Mouse (Mus musculus) erythroid progenitor cell, adult 5-6 weeks (primary cell): ENCODE data around the gene Gm21887. TPM values are rescaled to one million over a fixed set of nuclear protein-coding genes. Genes with fewer than 3 reads are reported as not detected.
A peak's percentile ranks its signal among the peaks of the same experiment; 100 is the strongest.
"Not testable (repeated sequence)": the region's sequence is repeated elsewhere in the genome, so short reads cannot be mapped to it uniquely, and the experiment has no call there.

Experiments used
- ATAC-seq: replicated peaks from 2 replicates; pipeline ENCODE4 v1.8.0; 2016; ENCODE audit warnings: moderate number of reproducible peaks, mild to moderate bottlenecking, moderate TSS enrichment, inconsistent platforms; ENCODE audit not compliant: poor library complexity, low FRiP score, severe bottlenecking
- total RNA-seq, 2 experiments: library from RNA; stranded (forward) in 1 of 2; stranded (reverse) in 1 of 2; fragments of 150-400 nt in 1 of 2; fragments of 186-747, 209-891 nt in 1 of 2; gene quantifications; 2 replicates each; pipeline versions ENCODE4 v1.2.3 to v1.2.4; 2015 to 2017; ENCODE audit warnings: low replicate concordance in 2 of 2

The Gm21887 gene
- total RNA-seq, 2 experiments from 2014 or later = 47.4 to 67.6 TPM

DNA sequence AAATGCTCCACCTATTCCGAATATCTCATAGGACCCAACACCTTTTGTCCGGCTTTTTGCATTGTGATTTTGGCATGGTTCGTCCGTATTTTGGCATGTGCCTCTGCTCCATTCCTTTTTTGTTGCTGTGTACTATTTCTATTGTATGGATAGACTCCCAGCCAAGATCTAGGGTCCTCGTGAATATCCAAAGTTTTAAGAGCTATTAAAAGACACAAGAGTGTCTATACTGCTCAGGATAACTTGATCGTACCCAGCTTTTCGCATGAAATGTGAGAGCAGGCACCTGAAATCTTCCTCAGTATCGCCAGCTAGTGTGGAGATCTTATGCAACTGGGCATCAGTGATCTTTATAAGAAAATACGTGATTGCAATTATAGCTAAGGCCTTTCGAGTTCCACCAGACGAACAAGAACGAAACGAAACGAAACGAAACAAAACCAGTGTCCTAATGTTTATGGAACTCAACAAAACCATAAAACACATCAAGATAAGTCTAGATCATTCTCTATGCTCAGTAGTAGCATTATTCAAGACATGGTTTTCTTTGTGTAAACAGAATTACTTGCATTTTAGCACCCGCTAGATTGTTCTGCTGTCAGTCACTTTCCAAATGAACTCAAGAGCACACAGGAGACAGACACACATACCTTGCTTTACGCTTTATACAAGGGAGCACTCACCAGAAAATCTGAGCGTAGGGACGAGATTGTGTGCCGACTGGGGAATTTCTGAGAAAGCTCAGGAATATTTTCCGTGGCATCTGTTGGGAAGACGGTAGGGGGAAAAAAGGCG, 26.7 kb upstream of the Gm21887 start:
- ATAC-seq = not testable (repeated sequence)

DNA sequence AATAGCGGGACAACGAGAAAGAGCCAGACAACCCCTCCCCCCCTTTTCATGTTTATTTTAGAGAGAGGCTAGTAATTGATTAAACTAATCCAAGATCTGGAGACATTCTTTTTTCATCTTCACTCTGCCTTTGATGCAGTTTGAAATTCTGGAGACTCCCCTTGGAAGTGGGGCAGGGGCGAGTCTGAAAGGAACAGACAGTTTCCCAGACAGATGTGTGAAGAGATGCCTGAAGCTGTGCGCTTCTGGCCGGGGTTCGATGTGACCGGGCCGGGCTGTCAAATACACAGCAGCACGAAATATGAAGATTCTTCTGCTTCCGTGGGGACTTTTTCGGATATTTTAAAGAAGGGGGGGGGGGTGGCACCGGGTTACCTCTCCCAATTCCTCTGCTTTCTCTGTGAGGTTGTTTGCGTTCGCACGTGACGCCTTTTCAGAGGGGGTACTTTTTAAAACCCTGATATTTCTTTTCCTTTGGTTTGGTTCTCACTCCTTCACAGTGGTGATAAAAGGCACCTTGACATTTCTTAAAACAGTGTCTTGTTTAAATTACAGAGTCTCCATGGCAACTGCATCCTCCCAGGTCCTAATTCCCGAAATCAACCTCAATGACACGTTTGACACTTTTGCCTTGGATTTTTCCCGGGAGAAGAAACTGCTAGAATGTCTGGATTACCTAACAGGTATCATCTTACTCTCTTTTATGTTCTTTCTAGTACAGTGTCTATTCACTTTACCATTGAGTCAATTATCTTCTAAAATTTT, 25.9 kb upstream of the Gm21887 start:
- ATAC-seq = not testable (repeated sequence)

DNA sequence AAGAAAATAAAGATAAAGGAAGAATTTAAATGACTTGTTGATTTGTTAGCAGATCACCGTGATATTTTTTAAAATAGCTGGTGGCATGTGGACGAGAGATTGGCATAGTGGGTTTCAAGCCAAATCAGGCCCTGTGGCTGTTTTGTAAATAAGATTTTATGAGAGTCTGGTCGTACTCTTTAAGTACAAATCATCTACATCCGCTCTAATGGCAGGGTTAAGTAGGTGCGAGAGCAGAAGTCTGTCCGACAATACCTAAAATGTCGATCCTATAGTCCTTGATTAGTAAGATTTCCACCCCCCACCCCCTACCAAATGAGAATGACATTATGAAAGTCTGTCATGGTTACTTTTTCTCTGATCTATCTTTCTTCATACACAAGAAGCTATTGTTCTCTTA, 25.1 kb upstream of the Gm21887 start:
- not testable (repeated sequence) for ATAC-seq

DNA sequence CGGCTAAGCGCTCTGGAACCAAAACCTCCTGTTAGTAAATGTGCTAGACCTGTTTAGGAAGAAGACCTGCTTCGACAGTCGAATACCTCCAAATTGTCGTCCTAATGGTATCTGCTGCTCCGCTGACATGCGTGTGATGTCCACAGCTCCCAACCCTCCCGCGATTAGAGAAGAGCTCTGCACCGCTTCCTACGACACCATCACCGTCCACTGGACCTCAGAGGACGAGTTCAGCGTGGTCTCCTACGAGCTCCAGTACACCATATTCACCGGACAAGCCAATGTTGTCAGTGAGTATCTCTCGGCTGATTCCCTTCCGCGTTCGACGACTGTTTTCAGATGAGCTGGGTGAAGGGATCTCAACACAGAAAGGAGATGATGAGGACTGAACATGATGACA, 24.6 kb upstream of the Gm21887 start:
- ATAC-seq = not testable (repeated sequence)

DNA sequence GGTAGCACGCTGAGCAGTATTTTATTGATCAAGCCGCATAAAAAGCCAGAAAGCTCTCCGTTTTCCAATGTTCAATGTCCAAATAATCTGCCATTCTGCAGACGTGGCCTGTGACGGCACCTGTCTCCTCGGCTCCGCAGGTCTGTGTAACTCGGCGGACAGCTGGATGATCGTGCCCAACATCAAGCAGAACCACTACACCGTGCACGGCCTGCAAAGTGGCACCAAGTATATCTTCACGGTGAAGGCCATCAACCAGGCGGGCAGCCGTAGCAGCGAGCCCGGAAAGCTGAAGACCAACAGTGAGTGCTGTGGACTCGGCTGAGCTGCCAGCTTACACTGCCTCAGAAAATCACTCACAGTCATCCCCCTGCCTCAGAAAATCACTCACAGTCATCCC, 23.7 kb upstream of the Gm21887 start:
- ATAC-seq = not testable (repeated sequence)

DNA sequence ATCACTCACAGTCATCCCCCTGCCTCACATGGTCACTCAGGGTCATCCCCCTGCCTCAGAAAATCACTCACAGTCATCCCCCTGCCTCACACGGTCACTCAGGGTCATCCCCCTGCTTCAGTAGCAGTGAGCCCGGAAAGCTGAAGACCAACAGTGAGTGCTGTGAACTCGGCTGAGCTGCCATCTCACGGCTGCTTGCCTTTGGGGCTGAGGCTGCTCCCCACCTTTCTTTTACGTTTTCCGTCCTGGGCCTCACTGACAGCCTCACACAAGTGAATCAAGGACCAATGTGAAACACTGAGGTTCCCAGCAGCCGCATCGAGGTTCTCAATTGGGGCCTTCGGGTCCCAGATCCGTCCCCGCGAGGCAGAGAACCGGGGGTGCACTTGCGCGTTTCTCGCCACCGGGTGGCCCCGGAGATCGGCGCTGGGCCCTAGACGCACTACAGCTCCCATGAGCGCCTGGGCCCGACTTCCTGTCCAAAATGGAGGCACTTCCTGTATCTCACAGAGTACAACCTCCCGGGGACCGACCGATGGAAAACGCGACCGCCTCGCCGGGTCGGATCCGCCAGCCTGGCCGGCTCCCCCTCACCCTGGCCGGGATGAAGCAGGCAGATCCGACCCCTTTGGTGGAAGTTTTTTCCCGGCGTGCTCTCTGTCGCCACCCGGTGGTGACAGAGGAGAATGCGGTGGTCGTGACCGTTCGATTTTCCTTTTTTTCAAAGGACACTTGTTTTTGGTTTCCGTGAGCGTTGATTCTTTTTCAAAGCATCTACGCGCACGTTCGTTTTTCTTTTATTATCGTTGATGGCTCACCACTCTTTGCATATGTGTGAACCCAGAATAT, 22.7 kb upstream of the Gm21887 start:
- ATAC-seq = peak; percentile 71

DNA sequence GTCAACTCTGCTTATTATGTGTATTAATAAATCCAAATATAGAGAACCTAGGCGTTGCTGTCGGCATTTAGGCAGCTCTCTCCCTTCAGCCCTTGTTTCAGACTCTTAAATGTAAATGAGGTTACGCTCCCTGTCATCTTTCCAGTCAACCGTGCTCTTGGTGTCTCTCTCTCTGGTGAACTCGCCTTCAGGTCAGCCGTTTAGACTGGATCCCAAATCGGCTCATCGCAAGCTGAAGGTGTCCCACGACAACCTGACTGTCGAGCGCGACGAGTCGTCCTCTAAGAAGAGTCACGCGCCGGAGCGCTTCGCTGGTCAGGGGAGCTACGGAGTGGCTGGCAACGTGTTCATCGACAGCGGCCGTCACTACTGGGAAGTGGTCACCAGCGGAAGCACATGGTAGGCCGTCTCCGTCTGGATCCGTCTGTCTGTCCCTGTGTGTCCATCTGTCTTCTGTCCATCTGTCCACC, 22.1 kb upstream of the Gm21887 start:
- not testable (repeated sequence) for ATAC-seq

DNA sequence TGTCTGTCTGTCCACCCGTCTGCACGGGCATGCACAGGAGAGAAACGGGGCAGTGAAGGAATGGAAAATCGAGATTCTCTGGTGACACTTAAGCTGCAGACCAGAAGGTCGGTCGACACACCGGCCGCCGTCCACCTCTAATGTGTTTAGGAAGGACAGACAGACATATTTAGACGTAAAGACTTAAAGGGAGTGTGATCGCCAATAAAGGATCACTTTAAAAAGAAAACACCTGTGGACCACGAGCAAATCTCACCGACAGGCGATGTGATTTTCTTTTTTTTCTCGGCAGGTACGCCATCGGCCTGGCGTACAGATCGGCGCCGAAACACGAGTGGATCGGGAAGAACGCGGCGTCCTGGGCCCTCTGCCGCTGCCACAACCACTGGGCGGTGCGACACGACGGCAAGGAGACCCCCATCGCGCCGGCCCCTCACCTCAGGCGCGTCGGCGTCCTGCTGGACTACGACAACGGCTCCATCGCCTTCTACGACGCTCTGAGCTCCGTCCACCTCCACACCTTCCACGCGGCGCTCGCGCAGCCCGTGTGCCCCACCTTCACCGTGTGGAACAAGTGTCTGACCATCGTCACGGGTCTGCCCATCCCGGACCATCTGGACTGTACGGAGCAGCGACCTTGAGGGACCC, 20.8 kb upstream of the Gm21887 start:
- ATAC-seq = 0 out of 2 replicates have a peak, but pooled peaks have one; percentile 1

DNA sequence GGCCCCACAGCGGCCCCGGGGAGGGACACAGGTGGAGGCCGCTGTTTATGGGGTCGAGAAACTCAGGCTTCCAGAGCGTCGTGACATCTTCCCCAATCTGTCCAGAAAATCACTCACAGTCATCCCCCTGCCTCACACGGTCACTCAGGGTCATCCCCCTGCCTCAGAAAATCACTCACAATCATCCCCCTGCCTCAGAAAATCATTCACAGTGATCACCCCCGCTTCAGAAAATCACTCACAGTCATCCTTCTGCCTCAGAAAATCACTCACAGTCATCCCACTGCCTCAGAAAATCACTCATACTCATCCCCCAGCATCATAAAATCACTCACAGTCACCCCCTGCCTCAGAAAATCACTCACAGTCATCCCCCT, 20.3 kb upstream of the Gm21887 start:
- not testable (repeated sequence) for ATAC-seq

DNA sequence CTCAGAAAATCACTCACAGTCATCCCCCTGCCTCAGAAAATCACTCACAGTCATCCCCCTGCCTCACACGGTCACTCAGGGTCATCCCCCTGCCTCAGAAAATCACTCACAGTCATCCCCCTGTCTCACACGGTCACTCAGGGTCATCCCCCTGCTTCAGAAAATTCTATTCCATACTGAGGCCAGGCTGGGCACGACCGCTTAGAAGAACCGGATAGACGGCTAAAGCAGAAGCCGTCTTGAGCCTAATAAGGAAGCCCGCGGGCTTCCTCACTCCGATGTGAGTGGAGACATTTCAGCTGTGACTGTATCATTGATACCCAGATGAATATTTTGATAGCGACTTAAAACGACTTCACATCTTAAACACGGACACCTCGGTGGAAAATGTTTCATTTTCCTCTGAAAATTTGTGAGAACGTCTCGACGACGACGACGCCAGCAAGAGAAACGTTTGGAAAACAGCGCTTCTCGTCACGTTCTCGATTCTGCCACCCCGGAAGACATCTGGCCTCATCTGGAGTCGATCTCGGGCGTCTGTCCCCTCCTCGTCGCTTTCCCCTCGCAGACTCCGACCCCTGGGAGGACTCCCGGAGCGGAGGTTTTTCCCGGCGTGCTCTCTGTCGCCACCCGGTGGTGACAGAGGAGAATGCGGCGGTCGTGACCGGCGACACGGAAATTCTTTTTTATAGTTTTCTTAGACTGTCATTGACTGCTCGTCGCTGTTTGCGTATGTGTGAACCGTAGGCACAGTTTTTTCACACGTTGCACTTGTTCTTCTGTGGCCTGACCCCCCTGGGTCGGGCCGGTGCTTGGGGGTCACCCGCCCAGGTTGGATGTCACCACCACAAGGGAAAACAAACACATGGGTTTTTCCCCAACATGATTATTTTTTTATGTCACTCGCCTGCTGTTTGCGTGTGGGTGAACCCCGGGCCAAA, 19.5 kb upstream of the Gm21887 start:
- 0 out of 2 replicates have a peak, but pooled peaks have one; percentile 9 for ATAC-seq

DNA sequence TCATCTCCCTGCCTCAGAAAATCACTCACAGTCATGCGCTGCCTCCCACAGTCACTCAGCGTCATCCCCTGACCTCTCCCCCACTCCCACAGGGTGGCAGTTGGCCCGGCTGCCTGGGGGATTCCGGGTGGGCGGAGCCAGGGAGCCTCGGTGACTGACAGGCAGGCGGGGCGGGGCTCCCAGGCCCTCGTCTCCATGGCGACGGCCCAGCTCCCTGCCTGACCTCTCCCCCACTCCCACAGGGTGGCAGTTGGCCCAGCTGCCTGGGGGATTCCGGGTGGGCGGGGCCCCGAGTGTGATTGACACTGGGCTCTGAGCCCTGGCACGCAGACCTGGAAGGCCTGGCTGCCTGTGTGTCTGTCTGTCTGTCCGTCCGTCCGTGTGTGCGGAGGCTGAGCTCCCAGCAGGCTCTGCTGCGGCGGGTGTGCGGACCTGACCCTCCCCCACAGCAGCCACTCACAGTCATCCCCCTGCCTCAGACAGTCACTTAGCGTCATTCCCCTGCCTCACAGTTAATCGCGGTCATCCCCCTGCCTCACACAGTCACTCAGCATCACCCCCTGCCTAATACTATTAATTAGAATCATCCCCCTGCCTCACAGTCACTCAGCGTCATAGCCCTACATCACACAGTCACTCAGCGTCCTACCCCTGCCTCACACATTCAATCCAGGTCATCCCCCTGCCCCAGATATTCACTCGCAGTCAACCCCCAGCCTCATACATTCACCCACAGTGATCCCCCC, 18.2 kb upstream of the Gm21887 start:
- ATAC-seq = peak; percentile 39

DNA sequence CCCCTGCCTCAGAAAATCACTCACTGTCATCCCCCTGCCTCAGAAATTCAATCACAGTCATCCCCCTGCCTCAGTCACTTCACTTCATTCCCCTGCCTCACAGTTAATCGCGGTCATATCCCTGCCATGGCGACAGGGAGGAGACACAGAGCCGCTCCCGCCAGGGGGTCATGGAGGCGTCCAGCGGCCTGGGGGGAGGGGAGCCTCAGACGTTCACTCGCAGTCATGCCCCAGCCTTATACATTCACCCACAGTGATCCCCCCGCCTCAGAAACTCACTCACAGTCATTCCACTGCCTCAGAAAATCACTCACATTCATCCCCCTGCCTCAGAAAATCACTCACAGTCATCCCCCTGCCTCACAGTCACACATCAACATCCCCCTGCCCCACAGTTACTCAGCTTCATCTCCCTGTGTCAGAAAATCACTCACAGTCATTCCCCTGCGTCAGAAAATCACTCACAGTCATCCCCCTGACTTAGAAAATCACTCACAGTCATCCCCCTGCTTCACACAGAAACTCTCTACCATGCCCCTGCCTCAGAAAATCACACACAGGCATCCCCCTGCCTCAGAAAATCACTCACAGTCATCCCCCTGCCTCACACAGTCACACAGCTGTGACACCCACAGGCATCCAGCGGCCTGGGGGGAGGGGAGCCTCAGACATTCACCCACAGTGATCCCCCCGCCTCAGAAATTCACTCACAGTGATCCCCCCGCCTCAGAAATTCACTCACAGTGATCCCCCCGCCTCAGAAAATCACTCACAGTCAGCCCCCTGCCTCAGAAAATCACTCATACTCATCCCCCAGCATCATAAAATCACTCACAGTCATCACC, 17.2 kb upstream of the Gm21887 start:
- not testable (repeated sequence) for ATAC-seq

DNA sequence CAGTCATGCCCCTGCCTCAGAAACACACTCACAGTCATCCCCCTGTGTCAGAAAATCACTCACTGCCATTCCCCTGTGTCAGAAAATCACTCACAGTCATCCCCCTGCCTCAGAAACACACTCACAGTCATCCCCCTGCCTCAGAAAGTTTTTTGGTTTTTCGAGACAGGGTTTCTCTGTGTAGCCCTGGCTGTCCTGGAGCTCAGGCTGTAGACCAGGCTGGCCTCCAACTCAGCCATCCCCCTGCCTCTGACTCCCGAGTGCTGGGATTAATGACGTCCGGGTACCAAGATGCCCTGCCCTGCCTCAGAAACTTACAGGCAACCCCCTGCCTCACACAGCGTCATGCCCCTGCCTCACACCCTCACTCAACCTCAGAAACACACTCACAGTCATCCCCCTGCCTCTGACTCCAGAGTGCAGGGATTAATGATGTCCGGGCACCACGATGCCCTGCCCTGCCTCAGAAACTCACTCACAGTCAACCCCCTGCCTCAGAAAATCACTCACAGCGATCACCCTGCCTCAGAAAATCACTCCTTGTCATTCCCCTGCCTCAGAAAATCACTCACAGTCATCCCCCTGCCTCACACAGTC, 16.4 kb upstream of the Gm21887 start:
- ATAC-seq = not testable (repeated sequence)

DNA sequence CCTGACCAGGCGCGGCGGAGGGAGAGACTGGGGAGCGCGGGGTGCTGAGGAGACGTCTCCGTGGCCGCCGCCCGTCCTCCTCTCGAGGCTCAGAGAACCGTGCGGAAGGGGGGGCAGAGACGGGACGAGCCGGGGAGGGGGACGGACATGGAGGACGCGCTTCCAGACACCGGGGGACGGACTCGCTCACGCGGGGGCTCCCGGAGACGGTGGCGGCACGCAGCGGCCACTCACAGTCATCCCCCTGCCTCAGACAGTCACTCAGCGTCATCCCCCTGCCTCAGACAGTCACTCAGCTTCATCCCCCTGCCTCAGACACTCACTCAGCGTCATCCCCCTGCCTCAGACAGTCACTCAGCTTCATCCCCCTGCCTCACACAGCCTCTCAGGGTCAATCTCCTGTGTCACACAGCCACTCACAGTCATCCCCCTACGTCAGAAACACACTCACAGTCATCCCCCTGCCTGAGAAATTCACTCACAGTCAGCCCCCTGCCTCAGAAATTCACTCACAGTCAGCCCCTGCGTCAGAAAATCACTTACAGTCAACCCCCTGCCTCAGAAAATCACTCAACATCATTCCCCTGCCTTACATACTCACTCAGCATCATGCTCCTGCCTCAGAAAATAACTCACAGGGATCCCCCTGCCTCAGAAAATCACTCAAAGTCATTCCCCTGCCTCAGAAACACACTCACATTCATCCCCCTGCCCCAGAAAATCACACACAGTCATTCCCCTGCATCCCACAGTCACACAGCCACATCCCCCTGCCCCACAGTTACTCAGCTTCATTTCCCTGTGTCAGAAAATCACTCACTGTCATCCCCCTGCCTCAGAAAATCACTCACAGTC, 15.2 kb upstream of the Gm21887 start:
- not testable (repeated sequence) for ATAC-seq

DNA sequence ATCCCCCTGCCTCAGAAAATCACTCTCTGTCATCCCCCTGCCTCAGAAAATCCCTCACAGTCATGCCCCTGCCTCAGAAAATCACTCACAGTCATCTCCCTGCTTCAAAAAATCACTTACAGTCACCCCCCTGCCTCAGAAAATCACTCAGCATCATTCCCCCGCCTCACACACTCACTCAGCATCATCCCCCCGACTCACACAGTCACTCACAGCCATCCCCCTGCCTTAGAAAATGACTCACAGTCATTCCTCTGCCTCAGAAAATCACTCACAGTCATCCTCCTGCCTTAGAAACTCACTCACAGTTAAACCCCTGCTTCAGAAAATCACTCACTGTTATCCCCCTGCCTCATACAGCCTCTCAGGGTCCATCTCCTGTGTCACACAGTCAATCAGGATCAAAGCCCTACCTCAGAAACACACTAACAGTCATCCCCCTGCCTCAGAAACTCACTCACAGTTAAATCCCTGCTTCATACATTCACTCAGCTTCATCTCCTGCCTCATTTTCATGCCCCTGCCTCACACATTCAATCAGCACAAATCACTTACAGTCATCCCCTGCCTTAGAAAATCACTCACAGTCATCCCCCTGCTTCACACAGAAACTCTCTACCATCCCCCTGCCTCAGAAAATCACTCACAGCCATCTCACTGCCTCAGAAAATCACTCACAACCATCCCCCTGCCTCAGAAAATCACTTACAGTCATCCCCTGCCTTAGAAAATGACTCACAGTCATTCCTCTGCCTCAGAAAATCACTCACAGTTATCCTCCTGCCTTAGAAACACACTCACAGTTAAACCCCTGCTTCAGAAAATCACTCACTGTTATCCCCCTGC, 14.4 kb upstream of the Gm21887 start:
- not testable (repeated sequence) for ATAC-seq
